Mouse (Mus musculus) liver, embryonic 16.5 days (tissue): ENCODE data around the gene Prss32. TPM values are rescaled to one million over a fixed set of nuclear protein-coding genes. Genes with fewer than 3 reads are reported as not detected.

Experiments used
- ATAC-seq: fragments of 200-750 bp; cut with Nextera tagmentation; 2 replicates; pipeline ENCODE4 v1.8.0; 2017; ENCODE audit warnings: low read depth, mild to moderate bottlenecking, moderate number of reproducible peaks, moderate library complexity
- H3K27ac ChIP-seq: fragments of 300-500 bp; sonication (generic); 2 replicates; pipeline ENCODE4 v1.5.1; 2014; ENCODE audit warnings: mild to moderate bottlenecking, low read length
- H3K27me3 ChIP-seq: fragments of 300-500 bp; sonication (generic); 2 replicates; pipeline ENCODE4 v1.6.1; 2014; ENCODE audit warnings: low read depth, low read length, mixed read lengths; ENCODE audit not compliant: control insufficient read depth, insufficient read depth
- H3K36me3 ChIP-seq: fragments of 300-500 bp; sonication (generic); 2 replicates; pipeline ENCODE4 v1.6.1; 2014; ENCODE audit warnings: mild to moderate bottlenecking; ENCODE audit not compliant: control insufficient read depth, insufficient read depth
- H3K4me1 ChIP-seq: fragments of 300-500 bp; sonication (generic); 2 replicates; pipeline ENCODE4 v1.6.1; 2014; ENCODE audit warnings: low read depth, low read length, mixed read lengths; ENCODE audit not compliant: control insufficient read depth
- H3K4me2 ChIP-seq: fragments of 300-500 bp; sonication (generic); 2 replicates; pipeline ENCODE4 v1.6.1; 2014; ENCODE audit warnings: low read depth, low read length, mixed read lengths
- H3K4me3 ChIP-seq: fragments of 300-500 bp; sonication (generic); 2 replicates; pipeline ENCODE4 v1.5.1; 2014; ENCODE audit warnings: low read depth, mild to moderate bottlenecking, low read length
- H3K9ac ChIP-seq: fragments of 300-500 bp; sonication (generic); 2 replicates; pipeline ENCODE4 v1.6.1; 2014; ENCODE audit warnings: low read depth, low read length
- H3K9me3 ChIP-seq: fragments of 300-500 bp; sonication (generic); replicated peaks from 2 replicates; pipeline ENCODE4 v1.6.1; 2016; ENCODE audit warnings: low read length; ENCODE audit not compliant: control insufficient read depth
- WGBS: fragments of 180-500 bp; shearing (Covaris S2); extraction: QIAGEN DNeasy Blood & Tissue Kit; methylation state at CpG from one replicate; pipeline ENCODE4 v1.1.7; 2014; ENCODE audit not compliant: insufficient replicate concordance; 5-methylcytosine and 5-hydroxymethylcytosine counted together
- polyA plus RNA-seq: library from polyadenylated mRNA; unstranded; fragments of >200 nt; fragmentation: Nextera tagmentation; extraction: Ambion mirVana; gene quantifications from 2 replicates; pipeline ENCODE4 v1.2.1, GENCODE M21; 2015

The Prss32 gene
- polyA plus RNA-seq, 1 experiment from 2014 or later, result not detected

DNA sequence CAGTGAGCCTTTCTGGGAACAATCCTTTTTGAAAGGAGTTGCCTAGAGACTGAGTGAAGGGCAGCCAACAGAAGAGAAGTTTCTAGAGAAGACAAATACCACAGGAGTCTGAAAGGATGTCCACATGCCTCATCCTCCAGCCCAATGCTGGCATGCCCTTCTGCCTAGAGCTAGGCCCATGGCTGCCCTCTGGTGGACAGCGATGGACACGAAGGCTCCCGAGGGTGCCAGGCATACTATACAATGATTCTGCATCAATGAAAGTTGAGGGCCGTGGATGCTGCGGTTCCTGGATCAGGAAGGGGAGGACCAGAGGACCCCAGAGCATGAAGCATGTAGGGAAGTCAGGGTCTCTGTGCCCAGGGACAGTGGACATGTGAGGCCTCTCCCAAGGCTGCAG lies 9.6 kb downstream of the Prss32 start:
- Histone ChIP-seq H3K9me3 (no peaks in the 10 kb centered on the region), H3K9ac (no peak overlapping the region), H3K4me3 (no peak overlapping the region), H3K27ac (no peak overlapping the region), H3K27me3 (no peaks in the 10 kb centered on the region), H3K4me2 (no peak overlapping the region), H3K4me1 (no peaks in the 10 kb centered on the region), H3K36me3 (no peaks in the 10 kb centered on the region)
- WGBS, result 22% methylated on average over 5 of the region's 5 CpGs
- no peak for ATAC-seq

DNA sequence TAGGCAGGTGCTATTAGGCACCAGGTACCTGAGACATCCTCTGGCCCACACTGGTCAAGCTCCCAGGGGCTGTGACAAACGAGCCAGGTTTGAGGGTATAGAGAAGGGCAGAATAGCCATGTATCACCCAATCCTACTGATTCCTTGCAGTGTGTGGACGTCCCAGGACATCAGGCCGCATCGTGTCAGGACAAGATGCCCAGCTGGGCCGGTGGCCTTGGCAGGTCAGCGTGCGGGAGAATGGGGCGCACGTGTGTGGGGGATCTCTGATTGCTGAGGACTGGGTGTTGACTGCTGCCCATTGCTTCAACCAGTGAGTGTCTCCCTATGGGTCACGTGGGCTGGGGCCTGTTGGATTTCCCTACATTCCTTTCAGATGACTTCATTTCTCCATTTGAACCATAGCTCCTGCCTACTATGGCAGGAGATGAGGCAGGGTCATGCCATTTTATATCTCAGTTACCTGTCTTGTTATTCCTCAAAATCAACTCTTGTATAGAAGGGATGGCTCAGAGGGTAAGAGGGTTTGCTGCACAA lies 10.6 kb downstream of the Prss32 start:
- no peaks in the 10 kb centered on the region for H3K9me3 ChIP-seq
- no peaks in the 10 kb centered on the region for H3K36me3 ChIP-seq
- 77% methylated on average over 10 of the region's 10 CpGs for WGBS
- no peaks in the 10 kb centered on the region for H3K27me3 ChIP-seq
- H3K27ac ChIP-seq, result no peak overlapping the region
- ATAC-seq, result no peak
- no peak overlapping the region for H3K4me2 ChIP-seq
- no peak overlapping the region for H3K4me3 ChIP-seq
- H3K9ac ChIP-seq, result no peak overlapping the region
- no peaks in the 10 kb centered on the region for H3K4me1 ChIP-seq

DNA sequence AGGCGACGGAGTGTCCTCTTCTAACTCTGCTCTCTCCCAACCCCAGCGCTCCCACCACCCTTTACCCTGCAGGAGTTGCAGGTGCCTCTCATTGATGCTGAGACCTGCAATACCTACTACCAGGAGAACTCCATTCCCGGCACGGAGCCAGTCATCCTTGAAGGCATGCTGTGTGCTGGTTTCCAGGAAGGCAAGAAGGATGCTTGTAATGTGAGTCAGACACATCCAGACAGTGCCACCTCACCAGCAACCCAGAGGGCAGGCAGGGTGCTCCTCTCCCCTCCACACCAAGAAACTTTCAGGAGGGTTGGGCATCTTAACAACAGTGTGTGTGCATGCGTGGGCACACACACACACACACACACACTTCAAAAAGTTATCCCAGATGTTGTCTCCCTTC lies 13.5 kb downstream of the Prss32 start:
- no peak for ATAC-seq
- H3K4me3 ChIP-seq, result no peak overlapping the region
- 74% methylated on average over 6 of the region's 6 CpGs for WGBS

DNA sequence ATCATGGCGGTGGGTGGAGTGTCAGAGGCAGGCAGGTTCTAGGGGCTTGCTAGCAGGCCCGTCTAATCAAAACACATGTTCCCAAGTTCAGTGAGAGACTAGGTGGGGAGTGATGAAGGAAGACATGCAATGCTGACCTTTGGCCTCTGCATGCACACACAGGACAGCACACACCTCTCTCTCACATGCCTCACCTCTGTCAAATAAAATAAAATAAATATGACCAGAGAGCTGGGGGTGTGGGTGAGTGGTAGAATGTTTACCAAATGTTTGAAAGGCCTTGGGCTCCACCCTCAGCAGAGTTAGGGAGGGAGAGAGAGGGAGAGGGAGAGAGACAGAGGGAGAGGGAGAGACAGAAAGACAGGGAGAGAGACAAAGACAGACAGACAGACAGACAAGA lies 14.3 kb downstream of the Prss32 start:
- no peaks in the 10 kb centered on the region for H3K27me3 ChIP-seq
- ATAC-seq, result peak; percentile 69
- H3K9me3 ChIP-seq, result no peaks in the 10 kb centered on the region
- no peak overlapping the region for H3K4me3 ChIP-seq
- no peak overlapping the region for H3K9ac ChIP-seq
- no peaks in the 10 kb centered on the region for H3K4me1 ChIP-seq
- H3K27ac ChIP-seq, result no peak overlapping the region
- no peak overlapping the region for H3K4me2 ChIP-seq
- 69% methylated on average over 2 of the region's 2 CpGs for WGBS
- H3K36me3 ChIP-seq, result no peaks in the 10 kb centered on the region

More for the DNA sequence above, 13.5 kb downstream of the Prss32 start:
- Histone ChIP-seq H3K4me1 (no peaks in the 10 kb centered on the region), H3K9ac (no peak overlapping the region), H3K9me3 (no peaks in the 10 kb centered on the region), H3K36me3 (no peaks in the 10 kb centered on the region), H3K27ac (no peak overlapping the region), H3K27me3 (no peaks in the 10 kb centered on the region), H3K4me2 (no peak overlapping the region)

DNA sequence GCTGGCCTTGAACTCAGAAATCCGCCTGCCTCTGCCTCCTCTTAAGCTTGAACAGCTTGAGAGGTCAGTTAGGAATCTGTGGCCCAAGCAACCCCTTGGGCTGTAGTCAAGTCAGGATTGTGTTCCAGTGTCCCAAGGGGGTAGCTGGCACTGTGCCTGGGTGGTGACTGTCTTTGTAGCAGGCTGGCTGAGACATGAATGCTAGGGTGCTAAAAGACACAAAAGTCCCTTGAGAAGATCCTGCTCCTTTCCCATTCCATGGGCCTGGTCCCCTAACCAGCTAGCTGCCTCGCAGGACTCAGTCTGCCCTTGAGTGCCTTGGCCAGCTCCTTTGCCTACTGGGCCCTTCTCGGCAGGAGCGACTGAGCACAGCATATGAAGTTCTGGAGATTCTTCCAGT lies 19.3 kb downstream of the Prss32 start:
- H3K27me3 ChIP-seq, result no peaks in the 10 kb centered on the region
- H3K4me1 ChIP-seq, result no peaks in the 10 kb centered on the region
- no peaks in the 10 kb centered on the region for H3K36me3 ChIP-seq
- H3K4me2 ChIP-seq, result no peak overlapping the region
- 63% methylated on average over 4 of the region's 4 CpGs for whole genome bisulfite sequencing
- no peak overlapping the region for H3K9ac ChIP-seq
- H3K9me3 ChIP-seq, result no peaks in the 10 kb centered on the region
- H3K27ac ChIP-seq, result no peak overlapping the region
- no peak for ATAC-seq
- H3K4me3 ChIP-seq, result no peak overlapping the region

DNA sequence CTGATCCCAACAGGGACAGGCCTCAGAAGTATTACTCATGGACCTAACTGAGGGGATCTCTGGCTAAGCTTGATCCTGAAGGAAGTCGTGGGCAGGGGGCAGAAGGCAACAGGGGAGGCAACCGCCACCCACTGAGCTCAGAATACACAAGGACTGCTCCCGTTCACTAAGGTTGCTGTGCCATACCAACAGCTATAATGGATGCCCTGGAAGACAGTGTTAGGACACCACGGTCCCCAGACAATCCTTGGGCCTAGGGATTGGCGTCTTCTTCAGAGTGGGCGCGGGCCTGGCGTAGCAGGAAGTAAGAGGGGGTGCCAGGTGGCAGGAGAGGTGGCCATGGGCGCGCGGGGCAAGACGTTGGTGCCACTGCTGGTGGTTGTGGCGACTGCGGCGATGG lies 24.1 kb downstream of the Prss32 start, which contains the start of gene Prss21:
Prss21 (plus strand) TSS at position 301 of the 400 bp plus-strand sequence.
- H3K9me3 ChIP-seq, result no peaks in the 10 kb centered on the region
- no peak within 1 kb of the TSS for H3K9ac ChIP-seq
- H3K27me3 ChIP-seq, result no peaks in the 10 kb centered on the region
- 76% methylated on average over 15 of the region's 15 CpGs for WGBS
- no peak within 1 kb of the TSS for H3K4me2 ChIP-seq
- ATAC-seq, result no peak
- no peak within 1 kb of the TSS for H3K27ac ChIP-seq
- H3K4me3 ChIP-seq, result no peak within 1 kb of the TSS
- no peaks in the 10 kb centered on the region for H3K4me1 ChIP-seq
- H3K36me3 ChIP-seq, result no peaks in the 10 kb centered on the region

DNA sequence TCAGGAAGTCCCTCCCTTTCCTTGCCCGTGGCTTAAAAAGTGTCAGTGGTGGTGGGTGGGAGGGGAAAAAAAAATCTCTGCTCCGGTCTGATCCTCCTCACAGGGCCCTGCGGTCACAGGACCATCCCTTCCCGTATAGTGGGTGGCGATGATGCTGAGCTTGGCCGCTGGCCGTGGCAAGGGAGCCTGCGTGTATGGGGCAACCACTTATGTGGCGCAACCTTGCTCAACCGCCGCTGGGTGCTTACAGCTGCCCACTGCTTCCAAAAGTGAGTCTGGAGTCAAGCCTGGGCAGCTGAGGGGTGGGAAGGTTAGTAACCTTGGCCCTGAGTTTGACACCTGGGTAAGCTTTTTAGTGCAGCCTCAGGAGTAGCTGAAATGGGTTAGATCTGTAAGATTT lies 24.9 kb downstream of the Prss32 start:
- no peak for ATAC-seq
- Histone ChIP-seq H3K4me1 (no peaks in the 10 kb centered on the region), H3K27me3 (no peaks in the 10 kb centered on the region), H3K9ac (no peak overlapping the region), H3K27ac (no peak overlapping the region), H3K9me3 (no peaks in the 10 kb centered on the region), H3K36me3 (no peaks in the 10 kb centered on the region), H3K4me3 (no peak overlapping the region), H3K4me2 (no peak overlapping the region)
- 68% methylated on average over 11 of the region's 11 CpGs for WGBS

DNA sequence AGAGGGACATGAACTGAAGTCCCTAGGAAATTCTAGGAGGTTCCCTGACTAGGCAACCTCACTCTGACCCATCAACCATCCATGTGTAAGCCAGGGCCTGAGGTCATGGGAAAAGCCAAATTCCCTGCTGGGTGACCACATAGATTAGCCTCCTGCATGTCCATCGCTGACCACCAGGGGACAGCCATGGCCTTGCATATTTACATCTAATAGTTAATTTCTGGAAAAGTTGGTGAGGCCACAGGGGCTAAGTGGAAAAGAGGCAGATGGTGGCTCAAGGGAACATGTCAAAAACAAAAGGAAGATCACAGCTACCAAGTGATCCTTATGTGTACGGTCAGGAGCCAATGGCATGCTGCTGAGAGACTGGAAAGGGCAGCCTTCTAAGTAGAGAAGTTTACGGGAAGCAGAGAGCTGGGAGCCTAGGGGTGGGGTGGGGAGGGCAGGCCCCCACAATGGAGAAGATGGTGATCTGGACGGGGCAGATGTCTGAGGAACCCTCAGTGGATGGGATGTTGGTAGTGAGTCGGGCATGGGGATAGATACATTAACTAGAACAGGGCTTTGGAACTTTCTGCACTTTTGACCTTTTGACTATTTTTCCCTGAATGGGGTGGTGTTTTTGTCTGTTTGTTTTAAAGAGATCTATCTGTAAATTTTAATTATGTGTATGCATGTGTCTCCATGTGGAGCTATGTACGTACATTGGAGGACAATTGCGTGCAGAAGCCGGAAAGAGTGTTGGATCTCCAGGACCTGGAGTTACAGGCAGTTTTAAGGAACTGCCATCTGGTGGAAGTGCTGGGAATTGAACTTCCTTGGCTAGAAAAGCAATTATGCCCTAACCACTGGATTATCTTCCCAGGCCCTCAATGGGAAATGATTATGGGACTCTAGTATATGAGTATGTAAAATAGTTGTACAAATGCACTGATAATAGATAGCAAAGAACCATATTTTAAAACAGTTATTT lies 30.5 kb downstream of the Prss32 start:
- Histone ChIP-seq H3K27ac (no peak overlapping the region), H3K27me3 (no peaks in the 10 kb centered on the region), H3K4me1 (no peaks in the 10 kb centered on the region), H3K4me2 (no peak overlapping the region), H3K9ac (no peak overlapping the region), H3K9me3 (no peaks in the 10 kb centered on the region), H3K4me3 (no peak overlapping the region), H3K36me3 (no peaks in the 10 kb centered on the region)
- WGBS, result 29% methylated on average over 8 of the region's 8 CpGs
- no peak for ATAC-seq

DNA sequence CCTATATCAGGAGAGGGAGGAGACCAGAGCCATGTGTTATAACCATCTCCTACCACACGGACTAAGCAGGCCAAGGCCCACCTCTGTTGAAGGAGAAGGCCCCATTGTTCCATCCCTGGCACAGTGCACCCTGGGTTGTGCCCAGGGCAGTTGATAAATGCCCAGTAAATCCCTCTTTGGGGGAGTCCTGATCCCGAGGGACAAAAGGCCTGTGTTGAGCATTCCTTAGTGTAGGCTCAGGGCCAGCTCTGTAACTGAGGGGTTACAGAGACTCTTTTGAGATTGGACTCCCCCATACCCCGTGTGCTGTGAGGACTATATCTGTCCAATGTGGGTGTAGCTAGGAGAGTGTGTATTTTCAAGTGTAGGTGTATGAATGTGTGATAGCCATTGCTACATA lies 33.1 kb downstream of the Prss32 start:
- no peak overlapping the region for H3K9ac ChIP-seq
- ATAC-seq, result no peak
- no peaks in the 10 kb centered on the region for H3K36me3 ChIP-seq
- H3K27me3 ChIP-seq, result no peaks in the 10 kb centered on the region
- H3K4me3 ChIP-seq, result no peak overlapping the region
- H3K27ac ChIP-seq, result no peak overlapping the region
- H3K4me1 ChIP-seq, result no peaks in the 10 kb centered on the region
- no peaks in the 10 kb centered on the region for H3K9me3 ChIP-seq
- H3K4me2 ChIP-seq, result no peak overlapping the region
- WGBS, result 37% methylated on average over 3 of the region's 3 CpGs
